Comparison of ENCODE assay signal across 13 mouse cellular contexts in the genomic region with DNA sequence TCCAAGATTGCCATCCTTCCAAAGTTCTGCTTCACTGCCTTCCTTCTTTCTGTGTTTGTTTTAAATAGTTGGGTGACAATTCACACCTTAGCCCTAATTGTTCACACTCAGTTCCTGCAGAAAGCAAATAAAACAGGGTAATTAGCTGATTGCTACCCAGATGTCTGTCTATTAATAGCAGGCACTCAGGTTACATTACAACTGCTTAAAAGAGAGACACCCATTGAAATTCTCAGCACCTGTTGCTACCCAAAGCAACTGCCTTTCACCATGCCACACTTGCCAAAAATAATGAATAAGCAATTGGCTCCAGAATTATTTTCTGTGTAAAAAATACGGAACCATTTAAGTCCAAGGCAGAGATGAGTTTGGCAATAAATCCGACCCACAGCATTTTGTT.
"Had no signal": no experiment of that assay in that cellular context is flagged by ENCODE, and none has a peak within 500 bp of the region (broad histone marks: within the 10 kb centered on the region; RNA-seq: fewer than 3 reads in every experiment).

No protein-coding gene starts in this region.

- H3K4me3 ChIP-seq: left cerebral cortex, adult 2 months; limb, embryonic 10.5 days; liver, embryonic 15.5 days; midbrain, embryonic 13.5 days; neural tube, embryonic 15.5 days had no signal

- H3K9me3 ChIP-seq: limb, embryonic 10.5 days; liver, embryonic 15.5 days; midbrain, embryonic 13.5 days; neural tube, embryonic 15.5 days had no signal

- H3K27me3 ChIP-seq: liver, embryonic 15.5 days; midbrain, embryonic 13.5 days; neural tube, embryonic 15.5 days had no signal

- DNase-seq: kidney, postnatal 25 days; lung, adult 2 months; lung, postnatal 36 days; right cerebral cortex, adult 18-20 months; thymus, adult 2 months; thymus, postnatal 25 days had no signal

- H3K4me1 ChIP-seq: liver, embryonic 15.5 days; midbrain, embryonic 13.5 days; neural tube, embryonic 15.5 days had no signal

- H3K36me3 ChIP-seq: limb, embryonic 10.5 days; liver, embryonic 15.5 days; midbrain, embryonic 13.5 days; neural tube, embryonic 15.5 days had no signal

- H3K4me2 ChIP-seq: liver, embryonic 11.5 days; liver, embryonic 15.5 days; midbrain, embryonic 13.5 days; neural tube, embryonic 15.5 days had no signal

- H3K27ac ChIP-seq: left cerebral cortex, adult 2 months; limb, embryonic 10.5 days; liver, embryonic 15.5 days; midbrain, embryonic 13.5 days; neural tube, embryonic 15.5 days had no signal

- ATAC-seq: lung, postnatal 0 days; midbrain, embryonic 13.5 days had no signal

- H3K9ac ChIP-seq: liver, embryonic 15.5 days; midbrain, embryonic 13.5 days; neural tube, embryonic 15.5 days had no signal
